Mouse (Mus musculus) spleen, adult 18-20 months (tissue): Measurements from ENCODE around the gene Lman1l.

Experiments
- DNase-seq, 2 experiments: peaks; one replicate each; pipeline ENCODE4 v3.0.0; 2022; ENCODE audit warnings: mixed read lengths in 2 of 2

The Lman1l gene

DNA sequence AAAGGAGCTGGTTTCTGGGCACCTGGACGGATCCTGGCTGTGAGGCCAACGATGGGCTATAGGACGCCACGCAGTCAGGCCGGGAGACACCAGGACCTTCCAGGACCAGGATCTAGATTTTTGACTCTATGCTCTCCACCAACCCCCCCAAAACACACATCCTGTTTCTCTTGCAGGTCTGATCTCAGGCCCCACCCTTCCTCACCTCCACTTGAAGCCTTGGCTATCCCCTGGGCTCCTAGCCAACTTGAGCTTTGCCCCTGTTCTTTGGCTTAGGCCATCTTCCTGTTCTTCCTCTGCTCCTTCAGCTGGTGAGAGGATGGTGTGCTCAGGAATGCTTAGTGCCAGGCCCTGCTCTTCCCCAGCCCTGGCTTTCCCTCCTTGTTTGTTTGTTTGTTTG, at the start of gene Lman1l:
Lman1l (minus strand) TSS at position 101 of the 400 bp plus-strand sequence.
- no peak for DNase-seq

DNA sequence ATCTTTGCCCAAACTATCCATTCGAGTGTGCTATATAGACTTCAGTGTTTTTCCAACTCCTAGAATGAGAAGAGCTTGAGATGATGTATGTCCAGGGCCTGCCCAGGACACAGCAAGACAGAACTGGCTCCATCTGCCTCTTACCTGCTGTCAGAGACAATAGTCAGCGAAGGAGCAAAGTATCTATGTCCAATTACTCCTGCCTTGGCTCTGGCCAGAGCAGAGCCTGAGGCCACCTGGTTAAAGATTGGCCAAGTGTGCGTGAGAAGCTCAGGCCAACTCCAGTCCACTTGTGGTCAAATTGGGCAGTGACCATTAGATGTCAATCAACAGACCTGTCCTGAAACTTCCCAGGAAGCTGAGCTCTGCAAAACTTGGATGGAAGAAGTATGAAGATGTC, 49.0 kb upstream of the Lman1l start:
- no peak for DNase-seq

DNA sequence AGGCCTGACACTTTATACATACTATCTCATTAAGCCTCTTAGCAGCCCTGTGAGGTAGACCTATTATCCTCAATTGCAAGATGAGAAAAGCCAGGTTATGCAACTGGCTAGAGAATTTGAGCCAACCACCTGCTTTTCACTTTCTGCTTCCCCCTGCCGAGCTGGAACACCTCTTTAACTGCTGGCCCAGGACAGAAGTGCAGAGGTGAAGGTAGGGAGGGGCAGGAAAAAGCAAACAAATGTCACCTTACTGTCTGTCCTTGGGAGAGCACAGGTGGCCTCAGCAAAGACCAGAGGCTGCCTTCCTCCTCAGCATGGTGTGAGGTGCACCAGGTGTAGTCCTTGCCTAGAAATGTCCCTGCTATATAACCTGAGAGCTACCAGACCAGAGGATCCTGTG, 47.7 kb upstream of the Lman1l start:
- no peak for DNase-seq

DNA sequence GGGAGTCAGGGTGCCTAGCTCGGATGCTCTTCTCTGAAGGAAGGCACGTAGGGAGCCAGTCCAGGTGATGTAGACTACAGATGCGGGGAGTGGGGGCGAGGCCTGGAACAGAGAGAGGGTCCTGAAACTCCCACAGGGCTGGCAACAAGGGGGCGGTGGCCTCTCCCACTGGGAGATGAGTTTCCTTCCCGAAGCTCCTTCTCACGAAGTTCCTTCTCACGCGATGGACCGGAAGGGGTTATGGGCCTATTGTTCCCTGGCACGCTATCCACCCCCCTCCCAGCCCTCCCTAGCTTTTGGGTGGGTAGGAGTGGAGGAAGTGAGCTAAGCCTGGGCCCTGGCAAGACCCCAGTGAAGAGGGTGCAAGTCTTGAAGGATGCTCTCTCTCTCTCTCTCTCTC, 47.2 kb upstream of the Lman1l start:
- no peak for DNase-seq

DNA sequence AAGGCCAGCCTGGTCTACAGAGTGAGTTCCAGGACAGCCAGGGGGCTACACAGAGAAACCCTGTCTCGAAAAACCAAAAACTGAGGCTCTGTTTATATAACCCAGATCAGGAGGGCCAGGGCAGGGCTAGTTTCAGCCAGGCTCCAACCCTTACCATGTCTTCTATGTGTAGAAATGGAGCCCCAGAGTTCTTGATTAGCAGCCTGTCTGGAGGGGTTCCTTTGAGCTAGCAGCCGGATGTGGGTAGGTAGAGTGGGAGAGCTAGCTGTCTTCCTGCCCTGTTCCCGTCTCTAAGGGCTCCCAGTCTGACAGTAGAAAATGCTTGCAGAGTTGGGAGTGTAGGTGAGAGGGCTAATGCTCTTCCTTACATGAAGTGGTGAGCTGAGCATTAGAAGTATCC, 46.6 kb upstream of the Lman1l start:
- DNase-seq: no peak

DNA sequence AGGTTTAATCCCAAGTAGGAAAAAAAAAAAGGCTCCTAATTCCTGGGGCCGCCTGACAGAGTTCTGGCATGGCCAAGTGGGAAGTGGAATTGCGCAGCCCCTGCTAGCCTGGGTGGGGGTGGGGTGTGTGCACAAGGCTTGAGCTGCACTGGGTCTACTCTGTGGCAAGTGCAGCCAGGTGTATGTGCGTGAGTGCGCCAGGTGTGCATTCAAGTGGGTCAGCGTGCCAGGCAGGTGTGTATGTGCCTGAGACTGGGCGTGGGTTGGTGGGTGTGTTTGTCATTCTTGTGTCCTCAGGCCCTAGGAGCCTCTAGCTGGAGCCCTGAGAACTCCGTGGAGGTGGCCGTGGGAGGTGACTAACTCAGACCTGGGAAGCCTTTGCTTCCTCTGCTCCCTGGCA, 46.0 kb upstream of the Lman1l start:
- no peak for DNase-seq

DNA sequence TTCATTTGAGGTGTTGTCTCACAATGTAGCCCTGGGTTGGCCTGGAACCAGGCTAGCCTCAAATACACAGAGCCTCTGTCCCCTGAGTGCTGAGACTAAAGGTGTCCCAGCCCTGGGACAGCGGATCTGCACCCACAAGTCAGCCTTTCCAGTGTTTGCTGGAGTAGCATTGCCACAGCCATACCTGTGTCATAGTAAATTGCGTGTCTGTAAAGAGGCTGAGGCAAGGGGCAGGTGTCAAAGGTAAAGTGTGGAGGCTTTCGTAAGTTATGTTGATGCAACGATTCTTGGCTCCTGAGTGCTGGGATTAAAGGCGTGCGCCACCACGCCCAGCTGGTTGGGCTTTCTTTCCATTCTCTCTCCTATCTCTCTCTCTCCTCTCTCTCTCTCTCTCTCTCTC, 44.0 kb upstream of the Lman1l start:
- DNase-seq: no peak

DNA sequence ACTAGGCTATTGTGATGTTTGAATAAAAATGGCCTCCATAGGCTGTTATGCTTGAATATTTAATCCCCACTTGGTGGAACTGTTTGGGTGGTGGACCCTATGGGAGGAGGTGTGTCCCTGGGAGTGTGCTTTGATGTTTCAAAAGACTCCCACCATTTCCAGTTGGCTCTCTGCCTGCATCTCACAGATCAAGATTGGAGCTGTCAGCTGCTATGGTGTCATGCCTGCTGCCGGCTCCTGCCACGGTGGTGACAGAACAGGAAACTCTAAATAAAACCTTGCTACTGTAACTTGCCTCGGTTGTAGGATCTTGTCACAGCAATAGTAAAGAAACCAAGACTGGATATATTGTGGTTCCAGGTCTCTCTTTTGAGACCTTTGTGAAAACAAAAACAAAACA, 41.0 kb upstream of the Lman1l start:
- no peak for DNase-seq

DNA sequence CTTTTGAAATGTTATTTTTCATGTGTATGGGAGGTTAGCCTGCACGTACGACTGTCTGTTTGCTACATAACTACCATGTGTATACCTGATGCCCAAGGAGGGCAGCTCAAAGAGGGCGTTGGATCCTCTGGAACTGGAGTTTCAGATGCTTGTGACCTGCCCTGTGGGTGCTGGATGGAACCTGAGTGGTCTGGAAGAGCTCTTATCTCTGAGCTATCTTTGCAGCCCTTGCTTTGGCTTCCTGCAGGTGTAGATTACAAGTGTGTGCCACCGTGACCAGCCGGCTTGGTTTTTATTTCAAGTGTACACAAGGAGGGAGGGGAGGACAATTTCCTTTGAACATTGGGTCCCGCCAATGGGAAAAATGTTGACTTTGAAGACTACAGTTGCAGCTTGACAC, 39.9 kb upstream of the Lman1l start:
- DNase-seq: no peak

DNA sequence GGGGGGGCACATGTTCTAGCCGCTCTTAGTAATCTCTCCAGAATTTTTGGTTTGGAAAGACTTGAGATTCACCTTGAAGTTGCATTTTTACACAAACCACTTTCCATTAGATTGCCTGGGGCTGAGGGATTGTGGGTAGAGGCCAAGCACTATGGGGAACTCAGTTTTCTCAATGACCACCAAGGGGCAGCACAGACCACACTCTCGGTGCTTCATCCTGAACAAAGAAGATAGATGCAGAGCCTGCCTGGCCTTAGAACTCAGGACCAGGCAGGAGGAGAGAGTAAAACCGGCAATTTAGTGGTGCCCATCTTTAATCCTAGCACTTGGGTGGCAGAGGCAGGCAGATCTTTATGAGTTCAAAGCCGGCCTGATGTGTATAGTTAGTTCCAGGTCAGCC, 39.2 kb upstream of the Lman1l start:
- DNase-seq: peak; percentile 52 to 61

DNA sequence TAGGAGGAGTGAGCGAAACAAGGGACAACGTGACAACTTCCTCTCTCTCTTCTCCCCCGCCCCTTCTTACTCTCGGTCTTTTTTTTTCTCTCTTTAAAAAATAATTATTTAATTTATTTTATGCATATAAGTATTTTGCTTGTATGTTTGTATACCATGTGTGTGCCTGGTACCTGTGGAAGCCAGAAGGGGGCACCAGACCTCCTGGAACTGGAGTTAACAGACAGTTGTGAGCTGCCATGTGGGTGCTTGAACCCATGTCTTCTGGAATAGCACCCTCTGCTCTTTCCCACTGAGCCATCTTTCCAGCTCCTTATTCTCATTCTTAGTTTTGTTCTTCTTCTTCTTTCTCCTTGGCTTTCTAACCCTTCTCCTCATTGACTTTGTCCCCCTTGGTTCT, 38.4 kb upstream of the Lman1l start:
- DNase-seq: no peak

DNA sequence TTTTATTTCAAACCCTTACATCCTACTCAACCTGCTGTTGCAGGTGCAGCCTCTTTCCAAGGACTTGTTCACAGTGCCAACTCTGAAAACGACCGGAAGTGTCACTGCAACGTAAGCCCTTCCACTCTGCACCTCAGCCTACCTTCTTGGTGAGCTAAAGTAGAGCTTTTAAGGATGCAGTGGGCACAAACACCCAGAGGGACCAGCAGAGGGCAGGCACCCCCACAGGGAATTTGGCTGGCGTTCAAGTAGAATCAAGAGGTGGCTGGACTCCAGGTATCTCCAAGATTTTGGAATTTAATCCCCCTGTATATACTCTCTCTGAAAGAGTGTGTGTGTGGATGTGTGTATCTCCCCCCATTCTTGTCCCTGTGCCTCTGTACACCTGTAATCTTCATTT, 37.3 kb upstream of the Lman1l start:
- DNase-seq: no peak

DNA sequence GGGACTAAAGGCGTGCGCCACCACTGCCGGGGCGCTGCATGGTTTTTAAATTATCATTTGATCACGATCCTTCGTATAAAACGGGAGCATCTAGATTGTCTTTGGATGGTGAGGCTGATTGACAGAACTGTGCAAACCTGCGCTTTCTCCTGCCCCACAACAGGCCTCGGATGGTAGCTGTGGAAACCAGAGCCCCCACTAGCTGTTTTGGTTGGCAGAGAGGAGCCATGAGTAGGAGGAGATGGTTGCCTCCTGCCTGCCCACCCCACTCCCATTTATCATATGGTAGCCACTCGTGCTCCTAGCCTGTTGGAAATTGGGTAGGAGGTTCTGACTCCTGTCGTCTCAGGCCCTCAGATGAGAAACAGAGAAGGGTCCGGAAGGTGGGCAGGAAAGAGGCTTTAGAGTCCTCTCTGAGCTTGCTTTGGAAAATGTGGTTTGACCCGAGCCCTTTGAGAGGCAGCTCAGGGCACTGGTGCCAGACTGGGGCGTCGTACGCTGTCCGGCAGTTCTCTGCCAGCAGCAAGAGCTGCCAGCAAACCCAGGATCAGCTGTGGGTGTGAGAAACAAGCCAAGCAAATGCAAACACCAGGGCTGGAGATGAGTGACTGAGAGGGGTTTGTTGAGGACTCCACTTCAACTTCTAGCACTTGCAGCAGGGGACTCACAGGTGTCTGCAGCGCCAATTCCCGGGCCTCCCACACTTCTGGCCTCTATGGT, 36.2 kb upstream of the Lman1l start:
- DNase-seq: no peak

DNA sequence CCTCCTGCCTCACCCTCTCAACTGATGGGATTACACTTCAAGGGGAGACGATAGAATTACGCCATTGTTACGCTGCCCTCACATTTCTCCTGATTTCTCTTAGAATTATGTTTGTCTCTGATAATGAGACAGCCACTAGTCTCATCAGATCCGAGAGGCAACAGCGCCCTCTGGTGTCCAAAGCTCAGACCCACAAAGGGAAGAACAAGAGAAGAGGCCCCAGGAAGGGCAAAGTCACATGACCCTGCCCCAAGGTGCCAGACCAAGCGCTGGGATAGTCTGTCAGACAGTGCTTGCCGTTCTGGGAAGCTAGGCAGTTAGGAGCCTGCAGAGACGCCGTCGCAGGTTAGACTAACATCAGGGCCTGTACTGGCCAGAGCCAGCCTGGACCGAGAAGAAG, 35.2 kb upstream of the Lman1l start:
- DNase-seq: peak; percentile 89 to 97

DNA sequence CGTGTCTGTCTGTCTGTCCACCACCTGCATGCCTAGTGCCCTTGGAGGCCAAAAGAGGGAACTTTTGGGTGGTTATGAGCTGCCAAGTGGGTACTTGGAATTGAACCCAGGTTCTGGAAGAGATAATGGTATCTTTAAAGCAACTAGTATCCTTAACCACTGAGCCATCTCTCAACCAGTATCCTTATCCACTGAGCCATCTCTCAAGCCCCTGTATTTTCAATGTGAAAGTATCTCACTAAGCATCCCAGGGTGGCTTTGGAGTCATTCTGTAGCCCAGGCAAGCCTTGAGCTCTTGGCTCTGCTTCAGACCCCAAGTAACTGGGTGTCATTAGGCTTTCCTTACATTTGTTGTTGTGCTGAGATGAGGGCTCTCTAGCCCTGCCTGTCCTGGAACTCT, 34.4 kb upstream of the Lman1l start:
- no peak for DNase-seq

DNA sequence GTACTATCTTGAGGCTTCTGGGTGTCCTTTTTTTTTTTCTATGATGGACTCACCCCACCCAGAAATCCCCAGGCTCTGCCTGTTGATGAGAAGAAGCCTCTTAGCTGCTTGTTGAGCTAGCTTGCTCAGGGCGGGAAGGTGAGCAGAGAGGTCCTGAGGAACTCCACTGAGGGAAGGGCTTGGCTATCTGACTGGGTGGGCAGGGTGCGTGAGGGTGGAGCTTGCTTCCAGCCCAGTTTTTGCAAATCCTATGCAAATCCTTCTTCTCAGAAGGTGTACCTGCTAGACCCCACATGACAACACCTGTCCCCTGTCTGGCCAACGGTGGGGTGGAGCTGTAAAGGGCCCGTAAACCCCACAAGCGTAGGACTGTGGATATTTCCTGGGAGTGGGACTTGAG, 32.7 kb upstream of the Lman1l start, which contains the start of gene Csk:
Csk (minus strand) TSS at position 349 of the 400 bp plus-strand sequence.
- DNase-seq: peak; percentile 26 to 29

DNA sequence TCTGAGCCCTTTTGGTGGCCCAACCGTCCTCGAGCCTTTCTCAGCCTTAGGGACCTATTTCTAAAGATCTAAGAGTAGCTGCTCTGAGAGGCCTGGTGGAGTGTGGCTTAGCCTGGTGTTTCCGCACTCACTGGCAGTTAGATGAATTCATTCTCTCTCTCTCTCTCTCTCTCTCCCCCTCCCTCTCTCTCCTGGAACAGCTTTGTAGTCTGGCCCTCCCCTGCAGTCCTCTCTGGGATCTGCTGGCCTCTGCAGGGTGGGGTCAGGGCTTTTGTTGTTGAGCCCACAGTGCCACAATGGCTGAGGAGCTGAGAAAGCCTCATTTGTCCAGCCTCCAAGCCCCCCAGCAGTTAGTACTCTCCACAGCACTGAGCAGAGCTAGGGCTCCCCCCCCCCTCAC, 32.3 kb upstream of the Lman1l start:
- peak in 1 of 2 experiments; percentile 14 for DNase-seq

DNA sequence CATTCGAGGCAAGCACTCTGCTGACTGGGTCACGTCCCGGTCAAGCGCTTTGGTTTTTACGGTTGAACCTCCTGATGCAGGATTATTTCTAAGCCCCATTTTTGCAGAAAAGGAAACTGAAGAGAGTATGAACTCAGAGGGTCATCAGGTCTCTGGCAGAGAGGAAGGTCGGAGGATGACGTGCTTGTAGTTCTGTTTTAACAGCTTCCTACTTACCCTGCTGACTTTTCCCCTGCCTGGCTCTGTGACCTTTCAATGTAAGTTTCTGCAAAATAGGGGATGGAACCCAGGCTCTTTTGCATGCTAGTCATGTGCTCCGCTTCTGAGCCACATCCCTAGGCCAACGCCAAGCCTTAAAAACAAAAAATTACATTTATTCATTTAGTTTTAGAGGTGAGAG, 31.8 kb upstream of the Lman1l start:
- DNase-seq: peak in 1 of 2 experiments; percentile 23

DNA sequence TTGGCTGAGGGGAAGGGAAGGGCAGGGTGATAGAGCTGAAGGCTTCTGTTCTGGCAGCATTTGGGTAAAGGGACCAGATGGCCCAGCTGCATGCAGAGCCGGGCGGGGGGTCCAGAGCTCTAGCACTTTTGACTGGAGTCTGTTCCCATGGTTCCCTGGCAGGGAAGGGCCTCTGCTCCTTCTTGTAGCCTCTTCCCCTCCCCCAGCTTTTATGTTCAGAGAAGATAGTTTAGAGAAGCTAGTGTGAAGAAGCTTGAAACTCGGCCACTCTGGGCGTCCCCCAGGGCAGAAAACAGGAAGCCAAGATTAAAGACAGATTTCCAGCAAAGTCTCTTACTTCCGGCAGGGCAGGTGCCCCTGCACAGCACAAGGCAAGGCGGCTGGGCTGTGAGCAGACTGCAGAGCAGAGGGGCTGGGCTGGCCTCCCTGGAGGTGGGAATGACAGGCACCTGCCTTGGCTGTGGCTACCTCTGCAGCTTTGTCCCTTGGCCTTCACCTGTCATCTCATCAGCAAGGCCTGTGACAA, 30.3 kb upstream of the Lman1l start:
- DNase-seq: peak; percentile 64 to 69

DNA sequence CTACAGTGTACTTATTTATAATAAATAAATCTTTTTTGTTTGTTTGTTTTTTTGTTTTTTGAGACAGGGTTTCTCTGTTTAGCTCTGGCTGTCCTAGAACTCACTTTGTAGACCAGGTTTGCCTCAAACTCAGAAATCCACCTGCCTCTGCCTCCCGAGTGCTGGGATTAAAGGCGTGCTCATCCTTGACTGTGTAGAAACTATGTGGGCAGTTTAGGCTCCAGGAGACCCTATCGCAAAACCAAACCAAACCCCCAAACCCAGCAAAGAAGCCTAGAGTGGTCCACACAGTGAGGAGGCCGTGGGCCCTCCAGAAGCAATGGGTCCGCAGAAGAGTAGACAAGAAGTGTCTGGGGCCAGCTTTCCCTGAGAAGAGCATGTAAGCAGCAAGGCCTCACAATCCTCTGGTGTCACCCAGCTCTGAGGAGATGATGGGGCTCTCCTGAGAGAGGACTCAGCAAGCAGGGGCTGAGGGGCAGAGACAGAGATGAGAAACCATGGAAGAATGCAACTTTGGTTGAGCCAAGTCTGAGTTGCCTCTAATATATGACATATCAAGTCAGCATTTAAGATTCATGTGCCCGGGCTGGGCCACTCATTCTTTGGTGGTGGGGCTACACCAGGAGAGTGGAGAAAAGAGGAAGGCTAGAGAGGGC, 29.7 kb upstream of the Lman1l start:
- peak in 1 of 2 experiments; percentile 2 for DNase-seq

DNA sequence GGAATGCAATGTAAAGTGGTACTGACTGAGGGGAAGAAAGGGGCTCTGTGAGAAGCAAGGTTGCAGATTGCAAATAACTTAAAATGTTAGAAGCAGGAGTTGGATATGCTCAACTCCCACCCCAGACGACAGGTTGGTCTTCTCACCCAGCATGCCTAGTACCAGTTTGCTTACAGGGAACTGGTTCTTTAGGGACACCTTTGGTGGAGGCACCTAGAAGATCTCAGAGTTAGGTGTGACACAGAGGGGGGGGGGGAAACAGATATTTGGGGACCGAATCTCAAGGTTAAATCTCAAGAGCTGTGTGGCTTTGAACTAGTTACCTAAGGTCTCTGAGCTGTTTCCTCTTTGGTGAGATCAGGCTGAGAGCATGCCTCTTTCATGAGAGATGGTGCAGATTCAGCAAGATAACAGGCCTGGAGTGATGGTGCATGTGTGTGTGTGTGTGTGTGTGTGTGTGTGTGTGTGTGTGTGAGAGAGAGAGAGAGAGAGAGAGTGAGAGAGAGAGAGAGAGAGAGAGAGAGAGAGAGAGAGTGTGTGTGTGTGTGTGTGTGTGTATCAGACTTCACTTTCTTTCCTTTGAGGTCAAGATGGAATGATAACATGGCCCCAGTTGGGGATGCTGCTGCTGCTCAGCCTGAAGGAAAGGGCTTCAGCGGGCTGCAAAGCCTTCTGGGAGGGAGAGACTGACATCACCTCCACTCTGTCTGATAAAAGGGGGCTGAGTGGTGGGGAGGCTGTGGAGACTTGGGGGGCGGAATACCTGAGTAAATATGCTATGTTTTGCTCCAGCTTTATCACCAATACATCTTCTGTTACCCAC, 26.9 kb upstream of the Lman1l start:
- peak in 1 of 2 experiments; percentile 11 for DNase-seq

DNA sequence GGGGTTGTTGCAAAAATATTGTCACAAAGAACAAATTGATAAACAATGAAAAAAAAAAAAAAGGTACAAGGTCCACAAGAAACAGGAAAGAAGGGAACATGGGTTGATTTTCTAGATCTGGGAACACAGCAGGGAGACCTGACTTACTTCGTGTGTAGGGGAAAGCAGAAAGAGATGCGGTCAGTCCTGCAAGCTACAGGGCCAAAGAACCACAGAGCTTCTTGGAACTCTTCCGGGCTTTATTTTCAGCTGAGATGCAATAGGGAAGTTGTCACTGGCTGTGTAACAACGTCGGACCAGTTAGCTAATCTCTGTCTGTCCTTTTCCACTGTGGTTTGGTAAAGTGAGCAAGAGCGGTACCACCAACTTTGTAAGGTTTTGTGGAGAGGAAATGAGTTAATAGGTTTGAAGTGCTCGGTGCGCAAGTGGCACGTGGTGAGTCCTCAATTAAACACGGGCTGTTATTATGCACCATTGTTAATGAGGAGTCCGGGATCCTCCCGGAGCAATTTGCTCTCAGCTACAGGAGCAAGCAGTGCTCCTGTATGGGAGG, 26.1 kb upstream of the Lman1l start:
- peak in 1 of 2 experiments; percentile 35 for DNase-seq
